Mouse (Mus musculus) liver, embryonic 12.5 days (tissue): ENCODE data around the gene Diras1. TPM values are rescaled to one million over a fixed set of nuclear protein-coding genes. Genes with fewer than 3 reads are reported as not detected.

ENCODE experiments used
- ATAC-seq: fragments of 200-750 bp; cut with Nextera tagmentation; 2 replicates; pipeline ENCODE4 v1.8.0; 2017; ENCODE audit warnings: moderate number of reproducible peaks, mild to moderate bottlenecking, moderate library complexity
- H3K27ac ChIP-seq: fragments of 300-500 bp; sonication (generic); 2 replicates; pipeline ENCODE4 v1.5.1; 2016; ENCODE audit warnings: mild to moderate bottlenecking
- H3K27me3 ChIP-seq: fragments of 300-500 bp; sonication (generic); replicated peaks from 2 replicates; pipeline ENCODE4 v1.6.1; 2016; ENCODE audit warnings: mild to moderate bottlenecking, moderate library complexity
- H3K36me3 ChIP-seq: fragments of 300-500 bp; sonication (generic); 2 replicates; pipeline ENCODE4 v1.6.1; 2016; ENCODE audit warnings: mild to moderate bottlenecking, moderate library complexity
- H3K4me1 ChIP-seq: fragments of 300-500 bp; sonication (generic); 2 replicates; pipeline ENCODE4 v1.6.1; 2016
- H3K4me2 ChIP-seq: fragments of 300-500 bp; sonication (generic); 2 replicates; pipeline ENCODE4 v1.6.1; 2016; ENCODE audit warnings: mild to moderate bottlenecking, moderate library complexity
- H3K4me3 ChIP-seq: fragments of 300-500 bp; sonication (generic); 2 replicates; pipeline ENCODE4 v1.5.1; 2016; ENCODE audit warnings: mild to moderate bottlenecking, moderate library complexity
- H3K9ac ChIP-seq: fragments of 300-500 bp; sonication (generic); 2 replicates; pipeline ENCODE4 v1.6.1; 2016; ENCODE audit warnings: mild to moderate bottlenecking, moderate library complexity
- H3K9me3 ChIP-seq: fragments of 300-500 bp; sonication (generic); replicated peaks from 2 replicates; pipeline ENCODE4 v1.6.1; 2016; ENCODE audit warnings: mild to moderate bottlenecking, moderate library complexity
- WGBS: fragments of 180-500 bp; shearing (Covaris S2); methylation state at CpG from one replicate; pipeline ENCODE4 v1.1.7; 2016; ENCODE audit not compliant: insufficient replicate concordance; 5-methylcytosine and 5-hydroxymethylcytosine counted together
- polyA plus RNA-seq: library from polyadenylated mRNA; unstranded; fragments of >200 nt; fragmentation: Nextera tagmentation; extraction: Ambion mirVana; gene quantifications from 2 replicates; pipeline ENCODE4 v1.2.1, GENCODE M21; 2016

Diras1 gene
- polyA plus RNA-seq, 1 experiment from 2014 or later = not detected

DNA sequence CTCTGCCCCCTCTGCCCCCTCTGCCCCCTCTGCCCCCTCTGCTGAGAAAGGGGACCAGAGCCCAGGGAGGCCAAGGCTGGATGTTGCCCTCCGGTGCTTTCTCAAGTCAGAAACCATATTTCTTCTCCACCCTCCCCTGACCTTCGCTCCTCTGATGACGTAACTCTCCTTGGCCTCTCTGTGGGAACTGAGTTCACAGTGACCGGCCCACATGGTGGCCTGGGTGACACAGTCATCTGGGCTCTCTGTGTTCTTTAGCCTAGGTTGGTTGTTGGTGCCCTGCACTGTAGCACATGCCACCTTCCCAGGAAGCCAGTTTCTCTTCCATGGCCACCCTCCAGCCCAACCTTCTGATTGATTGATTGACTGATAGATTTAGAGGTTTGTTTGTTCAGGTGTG, 43.1 kb downstream of the Diras1 start:
- H3K4me2 ChIP-seq = no peak overlapping the region
- WGBS = 49% methylated on average over 4 of the region's 4 CpGs
- no peaks in the 10 kb centered on the region for H3K9me3 ChIP-seq
- no peak overlapping the region for H3K9ac ChIP-seq
- H3K4me1 ChIP-seq = peaks cover 14% of the 10 kb centered on the region
- no peaks in the 10 kb centered on the region for H3K36me3 ChIP-seq
- H3K4me3 ChIP-seq = no peak overlapping the region
- H3K27me3 ChIP-seq = peaks cover 53% of the 10 kb centered on the region
- ATAC-seq = no peak
- H3K27ac ChIP-seq = no peak overlapping the region

DNA sequence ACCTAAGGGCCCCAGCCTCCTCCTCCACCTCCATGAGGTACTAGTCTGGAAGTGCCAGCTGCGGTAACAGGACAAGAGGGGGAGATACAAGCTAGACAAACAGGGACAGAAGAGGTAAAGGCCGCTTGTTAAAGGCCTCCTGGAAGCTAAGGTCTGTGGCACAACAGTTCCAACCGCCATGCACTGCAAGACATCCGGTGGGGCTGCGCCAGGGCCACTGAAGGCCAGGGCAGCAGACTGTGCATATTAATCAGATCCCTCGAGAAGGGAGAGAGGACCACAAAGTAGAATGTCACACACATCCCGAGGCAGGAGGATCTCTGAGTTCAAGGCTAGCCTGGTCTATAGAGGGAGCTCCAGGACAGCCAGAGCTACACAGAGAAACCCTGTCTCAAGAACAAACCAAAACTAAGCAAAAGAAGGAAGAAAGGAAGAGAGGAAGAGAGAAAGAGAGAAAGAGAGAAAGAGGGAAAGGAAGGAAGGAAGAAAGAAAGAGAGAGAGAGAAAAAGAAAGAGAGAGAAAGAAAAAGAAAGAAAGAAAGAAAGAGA, 43.8 kb downstream of the Diras1 start:
- Histone ChIP-seq H3K4me1 (peaks cover 14% of the 10 kb centered on the region), H3K9ac (no peak overlapping the region), H3K27ac (no peak overlapping the region), H3K27me3 (peaks cover 45% of the 10 kb centered on the region), H3K4me2 (no peak overlapping the region), H3K4me3 (no peak overlapping the region), H3K9me3 (no peaks in the 10 kb centered on the region), H3K36me3 (no peaks in the 10 kb centered on the region)
- WGBS = 48% methylated on average over 7 of the region's 7 CpGs
- ATAC-seq = no peak

DNA sequence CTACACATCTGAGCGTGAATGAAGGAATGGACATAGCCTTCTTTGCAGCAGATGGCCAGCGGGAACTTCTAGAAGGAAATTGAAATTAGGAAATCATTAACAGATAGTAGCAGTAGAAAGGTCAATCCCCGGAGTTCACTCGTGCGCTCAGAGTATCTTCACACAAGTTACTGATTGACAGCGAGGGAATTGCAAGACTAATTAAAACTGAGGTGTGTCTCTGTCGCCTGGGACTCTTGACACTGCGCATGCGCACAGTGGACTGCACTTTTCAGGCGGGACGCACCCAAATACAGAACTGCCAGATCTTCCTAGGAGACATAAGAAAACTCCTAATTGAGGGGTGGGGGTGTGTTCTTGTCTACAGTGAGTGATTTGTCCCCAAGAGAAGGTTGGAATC, 50.0 kb downstream of the Diras1 start:
- Histone ChIP-seq H3K4me2 (no peak overlapping the region), H3K9ac (no peak overlapping the region), H3K36me3 (no peaks in the 10 kb centered on the region), H3K27ac (no peak overlapping the region), H3K9me3 (no peaks in the 10 kb centered on the region), H3K27me3 (peaks cover 15% of the 10 kb centered on the region; the same call in 1 of the 2 replicates), H3K4me3 (no peak overlapping the region), H3K4me1 (0 out of 2 replicates have a peak, but pooled peaks cover 7% of the 10 kb centered on the region)
- WGBS = 77% methylated on average over 11 of the region's 11 CpGs
- no peak for ATAC-seq

DNA sequence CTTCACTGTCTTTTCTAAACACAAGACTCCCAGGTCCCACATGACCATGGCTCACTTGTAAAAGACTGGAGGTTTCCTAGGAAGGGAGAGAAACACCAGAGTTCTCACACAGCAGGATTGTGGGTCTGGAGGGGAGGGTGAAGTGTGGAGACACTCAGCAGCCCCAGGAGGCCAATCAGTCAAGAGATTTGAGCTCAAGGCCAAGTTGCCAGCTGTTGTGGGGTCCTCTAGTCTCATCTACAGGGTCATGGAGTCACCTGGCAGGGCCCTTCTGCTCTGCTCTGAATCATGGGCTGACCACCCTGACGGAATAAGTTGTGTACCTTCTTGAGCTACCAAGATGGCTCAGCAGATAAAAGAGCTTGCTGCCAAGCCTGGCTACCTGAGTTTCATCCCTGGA, 51.7 kb downstream of the Diras1 start:
- H3K9ac ChIP-seq = no peak overlapping the region
- no peaks in the 10 kb centered on the region for H3K9me3 ChIP-seq
- H3K4me2 ChIP-seq = no peak overlapping the region
- H3K4me1 ChIP-seq = 0 out of 2 replicates have a peak, but pooled peaks cover 7% of the 10 kb centered on the region
- H3K27me3 ChIP-seq = peaks cover 15% of the 10 kb centered on the region; the same call in 1 of the 2 replicates
- ATAC-seq = no peak
- no peak overlapping the region for H3K4me3 ChIP-seq
- H3K36me3 ChIP-seq = no peaks in the 10 kb centered on the region
- 61% methylated on average over 1 of the region's 1 CpGs for WGBS
- H3K27ac ChIP-seq = no peak overlapping the region

DNA sequence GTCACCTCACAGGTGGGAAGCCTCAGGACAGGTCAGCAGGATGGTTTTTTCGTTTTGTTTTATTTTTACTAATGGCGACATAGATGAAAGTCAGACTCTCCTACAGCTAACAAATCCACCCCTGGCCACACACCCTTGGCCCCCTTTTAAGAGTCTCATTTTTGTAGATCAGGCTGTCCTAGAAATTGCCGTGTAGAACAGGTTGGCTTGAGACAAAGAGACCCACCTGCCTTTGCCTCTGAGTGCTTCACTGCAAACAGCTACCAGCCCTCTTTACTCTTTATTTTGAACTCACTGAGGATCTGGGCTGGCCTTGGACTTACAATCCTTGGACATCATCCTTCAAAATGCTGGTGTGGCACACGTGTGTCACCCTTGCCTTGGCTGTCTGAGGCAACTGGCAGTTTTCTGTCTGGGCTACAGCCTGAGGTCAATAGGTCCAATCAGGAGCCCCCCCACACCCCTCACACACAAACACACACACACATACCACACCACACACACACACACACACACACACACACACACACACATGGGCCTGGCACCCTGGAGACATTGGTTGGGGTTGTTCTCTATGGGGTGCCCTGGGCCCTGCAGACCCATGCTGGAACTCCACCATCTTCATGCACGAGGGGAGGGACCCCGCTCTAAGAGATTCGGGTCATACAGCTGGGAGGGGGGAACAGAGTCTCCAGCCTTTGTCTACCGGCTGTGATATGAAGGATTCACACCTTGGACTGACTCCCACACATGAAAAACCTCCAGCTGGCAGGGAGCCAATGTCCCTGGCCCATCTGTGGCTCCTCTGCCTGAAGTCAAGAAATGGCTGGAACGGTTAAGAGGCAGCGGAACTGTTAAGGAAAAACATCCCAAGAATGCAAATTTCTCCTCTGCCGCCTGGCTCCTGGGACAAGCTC, 53.1 kb downstream of the Diras1 start:
- Histone ChIP-seq H3K4me3 (no peak overlapping the region), H3K9ac (no peak overlapping the region; the same call in 1 of the 2 replicates), H3K27me3 (peaks cover 15% of the 10 kb centered on the region; the same call in 1 of the 2 replicates), H3K27ac (no peak overlapping the region), H3K36me3 (no peaks in the 10 kb centered on the region), H3K9me3 (no peaks in the 10 kb centered on the region), H3K4me2 (no peak overlapping the region), H3K4me1 (0 out of 2 replicates have a peak, but pooled peaks cover 7% of the 10 kb centered on the region)
- 53% methylated on average over 11 of the region's 11 CpGs for WGBS
- no peak for ATAC-seq

DNA sequence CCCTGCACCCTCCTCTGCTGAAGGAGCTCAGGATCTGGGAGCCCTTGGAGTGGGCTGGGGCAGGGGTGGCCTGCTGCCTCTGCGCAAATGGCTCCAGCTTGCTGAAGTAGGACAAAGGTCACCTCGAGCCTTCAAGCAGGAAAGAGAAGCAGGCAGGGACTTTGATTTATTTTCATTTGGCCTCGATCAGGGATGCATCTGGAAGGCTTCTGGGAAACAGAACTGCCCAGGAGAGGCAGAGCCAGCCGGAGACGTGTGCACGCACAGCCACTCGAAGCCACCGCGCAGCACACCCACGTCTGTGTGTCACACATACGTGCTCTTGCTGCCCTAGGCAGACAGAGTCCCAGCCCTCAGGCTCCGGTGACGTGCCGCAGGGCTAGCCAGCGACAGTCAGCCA, 53.9 kb downstream of the Diras1 start:
- Histone ChIP-seq H3K27ac (no peak overlapping the region), H3K4me1 (0 out of 2 replicates have a peak, but pooled peaks cover 7% of the 10 kb centered on the region), H3K4me2 (no peak overlapping the region), H3K9me3 (no peaks in the 10 kb centered on the region), H3K9ac (no peak overlapping the region; the same call in 1 of the 2 replicates), H3K27me3 (peaks cover 15% of the 10 kb centered on the region; the same call in 1 of the 2 replicates), H3K36me3 (no peaks in the 10 kb centered on the region), H3K4me3 (no peak overlapping the region)
- ATAC-seq = no peak
- 64% methylated on average over 15 of the region's 15 CpGs for WGBS

DNA sequence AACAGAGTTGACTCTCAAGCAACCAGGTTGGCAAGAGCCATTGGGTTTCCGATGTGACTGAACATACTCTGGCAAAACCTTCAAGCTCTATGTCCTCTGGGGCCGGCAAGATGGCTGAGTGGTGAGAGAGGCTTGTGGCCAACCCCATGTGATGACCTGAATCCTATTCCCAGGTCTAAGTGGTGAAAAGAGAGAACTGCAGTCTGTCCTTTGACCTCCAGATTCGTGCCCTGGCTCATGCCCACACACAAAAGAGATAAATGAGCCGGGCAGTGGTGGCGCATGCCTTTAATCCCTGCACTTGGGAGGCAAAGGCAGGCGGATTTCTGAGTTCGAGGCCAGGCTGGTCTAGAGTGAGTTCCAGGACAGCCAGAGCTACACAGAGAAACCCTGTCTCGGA, 55.3 kb downstream of the Diras1 start:
- WGBS = 65% methylated on average over 8 of the region's 8 CpGs
- no peaks in the 10 kb centered on the region for H3K9me3 ChIP-seq
- no peak overlapping the region for H3K9ac ChIP-seq
- peaks cover 15% of the 10 kb centered on the region; the same call in 1 of the 2 replicates for H3K27me3 ChIP-seq
- ATAC-seq = no peak
- no peak overlapping the region for H3K4me2 ChIP-seq
- no peak overlapping the region for H3K4me3 ChIP-seq
- no peaks in the 10 kb centered on the region for H3K36me3 ChIP-seq
- H3K4me1 ChIP-seq = 0 out of 2 replicates have a peak, but pooled peaks cover 4% of the 10 kb centered on the region
- no peak overlapping the region for H3K27ac ChIP-seq

Other genes starting within 250 kb of the Diras1 start
- 53.5 and 54.1 TPM in 2 replicates for gene Sf3a2, start 227.5 kb downstream of the Diras1 start, polyA plus RNA-seq
- 134 and 137 TPM in 2 replicates for gene Plekhj1, start 227.0 kb downstream of the Diras1 start, polyA plus RNA-seq
- 0.07 TPM in 1 of 2 replicates, not detected in the other for gene Amh, start 220.4 kb downstream of the Diras1 start, polyA plus RNA-seq
- 0.18 and 0.46 TPM in 2 replicates for gene Jsrp1, start 212.2 kb downstream of the Diras1 start, polyA plus RNA-seq
- 1,528 and 1,635 TPM in 2 replicates for gene Oaz1, start 199.0 kb downstream of the Diras1 start, polyA plus RNA-seq
- gene Lingo3, start 181.6 kb downstream of the Diras1 start, polyA plus RNA-seq = not detected in 2 replicates
- gene Lsm7, start 170.5 kb downstream of the Diras1 start, polyA plus RNA-seq = 235 and 245 TPM in 2 replicates
- gene Sppl2b, start 170.4 kb downstream of the Diras1 start, polyA plus RNA-seq = 66.1 and 70.5 TPM in 2 replicates
- gene Tmprss9, start 153.8 kb downstream of the Diras1 start, polyA plus RNA-seq = 0.04 and 0.05 TPM in 2 replicates
- gene Timm13, start 124.7 kb downstream of the Diras1 start, polyA plus RNA-seq = 271 and 301 TPM in 2 replicates
- 23.1 and 23.6 TPM in 2 replicates for gene Lmnb2, start 107.4 kb downstream of the Diras1 start, polyA plus RNA-seq
- 1.6 and 2.0 TPM in 2 replicates for gene Gadd45b, start 95.6 kb downstream of the Diras1 start, polyA plus RNA-seq
- gene Gng7, start 10.7 kb downstream of the Diras1 start, polyA plus RNA-seq = 0.80 and 0.81 TPM in 2 replicates
- 7.1 and 7.9 TPM in 2 replicates for gene Slc39a3, start 11.8 kb upstream of the Diras1 start, polyA plus RNA-seq
- 89.2 and 91.3 TPM in 2 replicates for gene Sgta, start 34.5 kb upstream of the Diras1 start, polyA plus RNA-seq
- 48.5 and 50.8 TPM in 2 replicates for gene Thop1, start 44.4 kb upstream of the Diras1 start, polyA plus RNA-seq
- gene Creb3l3, start 73.2 kb upstream of the Diras1 start, polyA plus RNA-seq = 17.3 and 17.8 TPM in 2 replicates
- gene Map2k2, start 80.3 kb upstream of the Diras1 start, polyA plus RNA-seq = 167 and 168 TPM in 2 replicates
- 74.0 and 76.0 TPM in 2 replicates for gene Zbtb7a, start 109.6 kb upstream of the Diras1 start, polyA plus RNA-seq
- 28.9 and 29.7 TPM in 2 replicates for gene Pias4, start 142.3 kb upstream of the Diras1 start, polyA plus RNA-seq
- gene Eef2, start 151.0 kb upstream of the Diras1 start, polyA plus RNA-seq = 440 and 450 TPM in 2 replicates
- gene Dapk3, start 157.3 kb upstream of the Diras1 start, polyA plus RNA-seq = 41.7 TPM in 2 replicates
- not detected in 2 replicates for gene 4930442H23Rik, start 158.2 kb upstream of the Diras1 start, polyA plus RNA-seq
- gene Nmrk2, start 176.4 kb upstream of the Diras1 start, polyA plus RNA-seq = not detected in 2 replicates
- 0.05 and 0.06 TPM in 2 replicates for gene Atcay, start 205.2 kb upstream of the Diras1 start, polyA plus RNA-seq
- 1.1 and 1.2 TPM in 2 replicates for gene Zfr2, start 207.5 kb upstream of the Diras1 start, polyA plus RNA-seq
- gene Matk, start 227.3 kb upstream of the Diras1 start, polyA plus RNA-seq = 2.0 and 2.2 TPM in 2 replicates
- gene Mrpl54, start 241.3 kb upstream of the Diras1 start, polyA plus RNA-seq = 152 and 156 TPM in 2 replicates
- 27.3 and 30.4 TPM in 2 replicates for gene Apba3, start 241.3 kb upstream of the Diras1 start, polyA plus RNA-seq